Mouse (Mus musculus): ENCODE measurements at regions not wholly inside any gene's neighbourhood (a gene's known extent, or its start where the extent isn't known, plus 50 kb on each side); places are given as distances from the start of the nearest gene placed in this dataset.
"Not testable (repeated sequence)": the region's sequence is repeated elsewhere in the genome, so short reads cannot be mapped to it uniquely, and the experiment has no call there.

GRCm38 (mm10) chr6:47745856-47746255 lies 67.4 kb downstream of the Pdia4 start:
- not testable (repeated sequence) for DNase-seq

GRCm38 (mm10) chr6:47743856-47744255 lies 69.4 kb downstream of the Pdia4 start:
- DNase-seq = peak in 1 of 2 experiments; percentile 46

- not testable (repeated sequence) for DNase-seq
Measured at GRCm38 (mm10) chr6:47740216-47740615, 73.0 kb downstream of the Pdia4 start.

GRCm38 (mm10) chr6:47739696-47740095 lies 73.5 kb downstream of the Pdia4 start:
- peak; percentile 62 to 72 for DNase-seq

GRCm38 (mm10) chr6:47737972-47738371 lies 75.3 kb downstream of the Pdia4 start:
- not testable (repeated sequence) for DNase-seq
